Mouse (Mus musculus) CH12F3 (cell line): ENCODE data around the gene Denr.

ENCODE experiments used
- in situ Hi-C: fragments of 300-500 bp; cut with MboI; formaldehyde crosslinking; loops from 2 replicates; pipeline ENCODE4 v1.14.3; 2020; ENCODE audit warnings: low sequenced_read_pairs

Denr gene

GRCm38 (mm10) chr5:123906146-123906975, 614 bp upstream of the Denr start:
- in situ Hi-C loops: no loop called here

- in situ Hi-C loops: no loop called here
Measured at GRCm38 (mm10) chr5:123907631-123907977, 629 bp downstream of the Denr start.

- in situ Hi-C loops: no loop called here
Measured at GRCm38 (mm10) chr5:123914852-123915251, 7.9 kb downstream of the Denr start.

- in situ Hi-C loops: no loop called here
Measured at GRCm38 (mm10) chr5:123922112-123922511, 15.1 kb downstream of the Denr start.

GRCm38 (mm10) chr5:123927118-123927517, 20.1 kb downstream of the Denr start, which contains the start of gene Gm43518:
TSS of gene Gm43518 (plus strand) at chr5:123927418.
- in situ Hi-C loops: no loop called here

GRCm38 (mm10) chr5:123930508-123930989, 23.6 kb downstream of the Denr start, which contains the start of gene Ccdc62:
TSS of gene Ccdc62 (plus strand) at chr5:123930679.
- in situ Hi-C loops: no loop called here

GRCm38 (mm10) chr5:123931131-123931530, 24.2 kb downstream of the Denr start:
- in situ Hi-C loops: no loop called here

GRCm38 (mm10) chr5:123932927-123933326, 26.0 kb downstream of the Denr start:
- in situ Hi-C loops: no loop called here

GRCm38 (mm10) chr5:123933556-123933955, 26.6 kb downstream of the Denr start:
- in situ Hi-C loops: no loop called here

GRCm38 (mm10) chr5:123933957-123934591, 27.1 kb downstream of the Denr start:
- in situ Hi-C loops: no loop called here

- in situ Hi-C loops: no loop called here
Measured at GRCm38 (mm10) chr5:123935931-123936330, 29.0 kb downstream of the Denr start.

GRCm38 (mm10) chr5:123938479-123938878, 31.5 kb downstream of the Denr start:
- in situ Hi-C loops: no loop called here

GRCm38 (mm10) chr5:123946546-123946945, 39.6 kb downstream of the Denr start:
- in situ Hi-C loops: loop anchor here (5.0 kb wide), 1 partner anchor 41 kb away; no protein-coding TSS in a partner anchor

- in situ Hi-C loops: loop anchor here (5.0 kb wide), 1 partner anchor 40 kb away; no protein-coding TSS in a partner anchor
Measured at GRCm38 (mm10) chr5:123947041-123947761, 40.2 kb downstream of the Denr start.

GRCm38 (mm10) chr5:123952365-123953045, 45.5 kb downstream of the Denr start:
- in situ Hi-C loops: no loop called here

GRCm38 (mm10) chr5:123957213-123957612, 50.2 kb downstream of the Denr start:
- in situ Hi-C loops: no loop called here

- in situ Hi-C loops: no loop called here
Measured at GRCm38 (mm10) chr5:123959018-123959417, 52.0 kb downstream of the Denr start.

GRCm38 (mm10) chr5:123960129-123960528, 53.2 kb downstream of the Denr start:
- in situ Hi-C loops: no loop called here

GRCm38 (mm10) chr5:123961046-123961445, 54.1 kb downstream of the Denr start:
- in situ Hi-C loops: no loop called here

GRCm38 (mm10) chr5:123964208-123964607, 57.2 kb downstream of the Denr start:
- in situ Hi-C loops: no loop called here

GRCm38 (mm10) chr5:123966759-123967158, 59.8 kb downstream of the Denr start:
- in situ Hi-C loops: no loop called here
